ENCODE assay signal across 25 mouse cellular contexts in the genomic region with DNA sequence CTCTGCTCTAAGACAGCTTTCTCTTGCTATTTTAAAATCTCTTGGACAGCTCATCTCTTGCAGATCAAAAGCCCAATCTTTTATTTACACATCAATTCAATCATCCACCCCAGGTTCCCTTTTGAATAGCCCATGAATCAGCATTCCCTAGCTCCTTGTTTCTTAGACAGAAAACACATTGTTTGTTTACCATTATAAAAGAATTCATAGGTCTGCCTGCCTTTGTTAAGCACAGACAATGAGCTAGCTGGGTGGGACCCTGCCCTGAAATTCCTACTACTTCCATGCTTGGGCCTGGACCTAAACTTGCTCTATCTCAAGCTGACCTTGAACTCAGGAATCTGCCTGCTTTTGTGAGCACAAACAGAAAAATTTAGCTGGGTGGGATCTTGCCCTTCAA.
"Had no signal": no experiment of that assay in that cellular context is flagged by ENCODE, and none has a peak within 500 bp of the region (broad histone marks: within the 10 kb centered on the region; RNA-seq: fewer than 3 reads in every experiment).

No protein-coding gene starts in this region.

- H3K4me2 ChIP-seq: liver, embryonic 15.5 days; lung, embryonic 15.5 days; midbrain, embryonic 11.5 days; midbrain, embryonic 13.5 days; neural tube, embryonic 13.5 days; neural tube, embryonic 15.5 days; stomach, embryonic 15.5 days had no signal

- H3K27ac ChIP-seq: liver, embryonic 15.5 days; lung, embryonic 15.5 days; macrophage; midbrain, embryonic 13.5 days; neural tube, embryonic 13.5 days; neural tube, embryonic 15.5 days; stomach, embryonic 15.5 days; stomach, postnatal 0 days had no signal

- ATAC-seq: liver, postnatal 0 days; lung, postnatal 0 days; midbrain, embryonic 13.5 days; midbrain, embryonic 16.5 days had no signal

- DNase-seq: liver, postnatal 0 days; lung, adult 2 months; lung, postnatal 14 days; lung, postnatal 36 days; retina, postnatal 1 day; right cerebral cortex, adult 18-20 months; right cerebral cortex, postnatal 25 days; right cerebral cortex, postnatal 4 days; spleen, adult 18-20 months; thymus, adult 2 months; thymus, postnatal 25 days; thymus, postnatal 4 days had no signal

- H3K9ac ChIP-seq: liver, embryonic 15.5 days; liver, postnatal 0 days; lung, embryonic 15.5 days; midbrain, embryonic 13.5 days; neural tube, embryonic 13.5 days; neural tube, embryonic 15.5 days; stomach, embryonic 15.5 days had no signal

- H3K27me3 ChIP-seq: liver, embryonic 15.5 days; lung, embryonic 15.5 days; megakaryocyte, embryonic 14.5 days; midbrain, embryonic 13.5 days; neural tube, embryonic 13.5 days; neural tube, embryonic 15.5 days; stomach, embryonic 15.5 days had no signal

- H3K4me3 ChIP-seq: liver, embryonic 15.5 days; lung, embryonic 15.5 days; megakaryocyte, embryonic 14.5 days; midbrain, embryonic 13.5 days; myocyte; neural tube, embryonic 13.5 days; neural tube, embryonic 15.5 days; stomach, embryonic 15.5 days had no signal

- H3K9me3 ChIP-seq: liver, embryonic 15.5 days; lung, embryonic 15.5 days; megakaryocyte, embryonic 14.5 days; midbrain, embryonic 13.5 days; neural tube, embryonic 13.5 days; neural tube, embryonic 15.5 days; stomach, embryonic 15.5 days had no signal

- H3K36me3 ChIP-seq: liver, embryonic 15.5 days; lung, embryonic 15.5 days; midbrain, embryonic 13.5 days; neural tube, embryonic 13.5 days; neural tube, embryonic 15.5 days; stomach, embryonic 15.5 days had no signal

- H3K4me1 ChIP-seq: liver, embryonic 15.5 days; lung, embryonic 15.5 days; megakaryocyte, embryonic 14.5 days; midbrain, embryonic 13.5 days; neural tube, embryonic 13.5 days; neural tube, embryonic 15.5 days; stomach, embryonic 15.5 days had no signal
